Mouse (Mus musculus) midbrain, postnatal 0 days (tissue): ENCODE data around the gene AC131692.1. TPM values are rescaled to one million over a fixed set of nuclear protein-coding genes. Genes with fewer than 3 reads are reported as not detected.

Source experiments
- ATAC-seq: fragments of 200-750 bp; cut with Nextera tagmentation; 2 replicates; pipeline ENCODE4 v1.8.0; 2017; ENCODE audit warnings: moderate number of reproducible peaks, mild to moderate bottlenecking, moderate TSS enrichment, moderate library complexity; ENCODE audit not compliant: low FRiP score
- DNase-seq: peaks from one replicate; pipeline ENCODE4 v3.0.0-alpha.2; 2015; ENCODE audit warnings: low spot score
- H3K27ac ChIP-seq: fragments of 300-500 bp; sonication (generic); 2 replicates; pipeline ENCODE4 v1.5.1; 2014; ENCODE audit warnings: low read depth, mild to moderate bottlenecking, low read length, mixed read lengths
- H3K27me3 ChIP-seq: fragments of 300-500 bp; sonication (generic); 2 replicates; pipeline ENCODE4 v1.6.1; 2014; ENCODE audit warnings: low read length, control low read depth, mixed read lengths; ENCODE audit not compliant: insufficient read depth
- H3K36me3 ChIP-seq: fragments of 300-500 bp; sonication (generic); 2 replicates; pipeline ENCODE4 v1.6.1; 2014; ENCODE audit warnings: low read length, control low read depth, mixed read lengths; ENCODE audit not compliant: insufficient read depth
- H3K4me1 ChIP-seq: fragments of 300-500 bp; sonication (generic); 2 replicates; pipeline ENCODE4 v1.6.1; 2014; ENCODE audit warnings: mild to moderate bottlenecking, control low read depth, antibody characterized with exemption, low read length, mixed read lengths; ENCODE audit not compliant: insufficient read depth
- H3K4me2 ChIP-seq: fragments of 300-500 bp; sonication (generic); 2 replicates; pipeline ENCODE4 v1.6.1; 2014; ENCODE audit warnings: low read depth, mild to moderate bottlenecking, low read length, mixed read lengths; ENCODE audit not compliant: poor library complexity, severe bottlenecking
- H3K4me3 ChIP-seq: fragments of 300-500 bp; sonication (generic); 2 replicates; pipeline ENCODE4 v1.5.1; 2014; ENCODE audit warnings: low read depth, mild to moderate bottlenecking, low read length, moderate library complexity
- H3K9ac ChIP-seq: fragments of 300-500 bp; sonication (generic); replicated peaks from 2 replicates; pipeline ENCODE4 v1.6.1; 2014; ENCODE audit warnings: mild to moderate bottlenecking, low read length, moderate library complexity, mixed read lengths; ENCODE audit not compliant: poor library complexity, severe bottlenecking
- H3K9me3 ChIP-seq: fragments of 300-500 bp; sonication (generic); 2 replicates; pipeline ENCODE4 v1.6.1; 2016; ENCODE audit warnings: low read length, control low read depth
- CTCF ChIP-seq: IDR thresholded peaks from 2 replicates; pipeline ENCODE4 v1.5.1; 2016; ENCODE audit warnings: antibody characterized with exemption, mild to moderate bottlenecking
- WGBS: fragments of 180-500 bp; shearing (Covaris S2); extraction: QIAGEN DNeasy Blood & Tissue Kit; methylation state at CpG from one replicate; pipeline ENCODE4 v1.1.7; 2014; 5-methylcytosine and 5-hydroxymethylcytosine counted together
- polyA plus RNA-seq: library from polyadenylated mRNA; unstranded; fragments of >200 nt; fragmentation: Nextera tagmentation; extraction: Ambion mirVana; gene quantifications from 2 replicates; pipeline ENCODE4 v1.2.1, GENCODE M21; 2015
- total RNA-seq: library from RNA; depleted of rRNA; stranded (reverse); fragments of >200 nt; gene quantifications from 2 replicates; pipeline ENCODE4 v1.2.3, GENCODE M21; 2014

The AC131692.1 gene
- total and polyA plus RNA-seq, 2 experiments from 2014 or later, result not detected

DNA sequence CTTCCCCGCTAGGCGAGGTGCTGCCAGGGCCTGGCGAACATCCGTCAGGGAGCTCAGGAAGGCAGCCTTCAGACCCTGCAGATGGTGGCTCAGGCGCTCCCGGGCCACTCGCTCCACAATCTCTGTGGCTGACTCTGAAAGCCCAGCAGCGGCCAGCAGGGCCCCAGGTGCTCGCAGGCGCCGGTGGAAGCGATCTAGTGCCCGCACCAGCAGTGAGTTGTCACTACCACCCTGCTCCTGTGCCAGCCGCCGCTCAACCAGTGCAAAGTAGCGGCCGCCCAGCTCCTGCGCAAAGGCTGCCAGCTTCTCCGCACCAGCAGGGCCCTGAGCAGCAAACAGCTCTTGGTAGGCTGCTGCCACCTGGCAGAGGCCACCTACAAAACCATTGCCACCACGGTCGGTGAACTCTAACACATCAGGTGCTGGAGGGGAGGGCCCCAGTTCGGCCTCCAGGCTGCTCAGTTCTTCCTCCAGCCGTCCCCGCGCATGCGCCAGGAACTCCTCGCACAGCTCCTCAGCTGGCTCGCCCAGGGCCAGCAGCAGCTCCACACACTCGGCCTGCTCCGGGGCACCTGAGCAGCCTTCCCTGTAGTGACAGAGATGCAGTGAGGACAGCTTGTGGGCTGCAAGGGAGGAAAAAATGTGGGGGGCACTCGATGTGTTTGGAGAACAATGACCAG is 23.5 kb upstream of the AC131692.1 start:
- no peak for TF ChIP-seq CTCF
- no peak overlapping the region for H3K4me3 ChIP-seq

DNA sequence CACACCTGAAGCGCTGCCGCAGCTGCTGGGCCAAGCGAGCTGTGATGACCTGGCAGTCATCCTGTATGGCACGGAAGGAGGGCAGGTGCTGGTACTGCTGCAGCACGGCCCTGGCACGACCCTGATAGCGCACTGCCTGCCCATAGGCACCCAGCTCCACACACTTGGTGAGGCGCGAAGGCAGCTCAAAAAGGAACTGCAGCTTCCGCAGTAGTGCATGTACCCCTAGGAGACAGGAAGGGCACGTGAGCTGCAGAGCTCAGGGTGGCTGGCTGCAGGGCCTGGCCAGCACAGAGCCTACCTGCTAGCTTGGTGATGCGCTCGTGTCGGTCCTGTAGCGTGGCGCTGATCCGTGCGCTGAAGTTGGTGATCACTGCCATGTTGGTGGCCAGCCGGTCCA is 23.0 kb upstream of the AC131692.1 start:
- H3K4me3 ChIP-seq, result no peak overlapping the region
- peaks cover 7% of the 10 kb centered on the region for H3K4me1 ChIP-seq
- H3K4me2 ChIP-seq, result no peak overlapping the region
- 94% methylated on average over 19 of the region's 19 CpGs for WGBS
- no peaks in the 10 kb centered on the region for H3K9me3 ChIP-seq
- DNase-seq (no peak), ATAC-seq (no peak)
- no peak overlapping the region for H3K9ac ChIP-seq
- H3K27ac ChIP-seq, result no peak overlapping the region
- TF ChIP-seq CTCF, result no peak
- peaks cover 32% of the 10 kb centered on the region for H3K36me3 ChIP-seq
- H3K27me3 ChIP-seq, result no peaks in the 10 kb centered on the region

More for the DNA sequence above, 23.5 kb upstream of the AC131692.1 start:
- Histone ChIP-seq H3K9ac (no peak overlapping the region), H3K9me3 (no peaks in the 10 kb centered on the region), H3K27me3 (no peaks in the 10 kb centered on the region), H3K27ac (no peak overlapping the region), H3K36me3 (peaks cover 32% of the 10 kb centered on the region), H3K4me2 (no peak overlapping the region), H3K4me1 (peaks cover 6% of the 10 kb centered on the region)
- ATAC-seq (no peak), DNase-seq (no peak)
- WGBS, result 93% methylated on average over 31 of the region's 31 CpGs

DNA sequence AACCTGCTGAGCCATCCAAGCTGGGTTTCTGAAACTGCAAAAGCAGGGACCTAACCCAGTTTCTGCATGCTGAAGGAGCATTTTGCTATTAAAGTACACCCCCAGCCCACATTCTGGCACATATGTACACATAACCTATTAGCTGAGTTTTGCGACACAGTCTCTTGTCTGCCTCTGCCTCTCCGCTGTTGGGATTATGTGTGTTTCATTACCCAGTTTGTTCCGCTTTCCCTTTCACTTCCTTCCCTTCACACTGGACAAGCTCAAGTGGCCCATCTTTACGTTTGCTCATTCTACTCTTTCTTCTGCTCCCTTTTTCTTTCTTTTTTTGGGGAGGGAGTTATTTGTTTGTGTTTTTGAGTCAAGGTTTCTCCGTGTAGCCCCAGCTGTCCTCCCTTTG is 20.3 kb upstream of the AC131692.1 start:
- Histone ChIP-seq H3K9ac (no peak overlapping the region), H3K9me3 (no peaks in the 10 kb centered on the region), H3K4me3 (no peak overlapping the region), H3K4me1 (peaks cover 7% of the 10 kb centered on the region), H3K36me3 (peaks cover 30% of the 10 kb centered on the region), H3K4me2 (no peak overlapping the region), H3K27me3 (no peaks in the 10 kb centered on the region), H3K27ac (no peak overlapping the region)
- WGBS, result 93% methylated on average over 5 of the region's 5 CpGs
- TF ChIP-seq CTCF, result no peak
- no peak for DNase-seq
- ATAC-seq, result no peak

DNA sequence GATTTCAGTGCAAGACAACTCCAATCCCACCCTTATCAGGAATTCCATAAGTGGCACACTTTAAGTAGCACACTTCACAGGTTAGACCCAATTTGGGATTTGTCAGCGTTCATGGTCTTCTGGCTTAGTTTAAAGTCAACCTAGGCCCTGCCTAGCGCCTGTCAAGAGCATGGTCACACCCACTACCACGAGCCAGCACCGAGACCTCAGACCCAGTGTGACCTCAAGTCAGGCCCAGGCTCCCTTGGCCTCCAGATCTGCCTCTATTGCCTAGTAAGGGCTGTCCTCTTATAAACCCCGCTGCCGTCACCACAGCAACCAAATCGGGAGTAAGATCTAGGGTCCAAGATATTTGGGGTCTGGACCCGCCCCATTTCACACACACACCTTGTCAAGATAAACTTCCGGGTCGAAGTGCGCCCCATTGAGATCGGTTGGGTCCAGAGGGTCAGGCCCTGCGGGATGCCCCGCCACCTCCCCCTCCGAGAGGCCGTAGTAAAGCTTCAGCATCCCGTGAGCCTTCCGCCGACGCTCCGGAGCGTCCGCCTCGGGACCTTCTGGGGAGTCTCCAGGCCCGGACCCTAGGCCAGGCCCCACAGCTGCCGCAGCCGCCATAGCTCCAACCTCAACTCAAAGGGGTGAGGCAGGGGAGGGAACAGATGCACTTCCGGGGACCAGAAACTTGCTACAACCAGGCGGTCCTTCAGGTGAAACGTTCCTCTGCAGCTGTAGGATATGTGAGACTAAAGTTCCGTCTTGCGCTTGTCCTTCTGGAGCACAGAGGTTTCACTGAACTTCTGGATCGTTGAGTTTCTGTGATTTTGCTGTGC is 17.4 kb upstream of the AC131692.1 start, which contains the start of gene Vps51:
TSS of gene Vps51 (minus strand) at position 668 of the 830 bp plus-strand sequence.
- TF ChIP-seq CTCF, result no peak
- H3K36me3 ChIP-seq, result peaks cover 25% of the 10 kb centered on the region
- H3K4me2 ChIP-seq, result peak within 1 kb of the TSS; percentile 89
- H3K27ac ChIP-seq, result peak within 1 kb of the TSS; percentile 84
- H3K4me1 ChIP-seq, result peaks cover 7% of the 10 kb centered on the region
- no peaks in the 10 kb centered on the region for H3K27me3 ChIP-seq
- peak within 1 kb of the TSS; percentile 72 for H3K9ac ChIP-seq
- H3K9me3 ChIP-seq, result no peaks in the 10 kb centered on the region
- peak within 1 kb of the TSS; percentile 64 for H3K4me3 ChIP-seq
- peak; percentile 96 for DNase-seq
- 2% methylated on average over 33 of the region's 33 CpGs for WGBS
- peak; percentile 86 for ATAC-seq

DNA sequence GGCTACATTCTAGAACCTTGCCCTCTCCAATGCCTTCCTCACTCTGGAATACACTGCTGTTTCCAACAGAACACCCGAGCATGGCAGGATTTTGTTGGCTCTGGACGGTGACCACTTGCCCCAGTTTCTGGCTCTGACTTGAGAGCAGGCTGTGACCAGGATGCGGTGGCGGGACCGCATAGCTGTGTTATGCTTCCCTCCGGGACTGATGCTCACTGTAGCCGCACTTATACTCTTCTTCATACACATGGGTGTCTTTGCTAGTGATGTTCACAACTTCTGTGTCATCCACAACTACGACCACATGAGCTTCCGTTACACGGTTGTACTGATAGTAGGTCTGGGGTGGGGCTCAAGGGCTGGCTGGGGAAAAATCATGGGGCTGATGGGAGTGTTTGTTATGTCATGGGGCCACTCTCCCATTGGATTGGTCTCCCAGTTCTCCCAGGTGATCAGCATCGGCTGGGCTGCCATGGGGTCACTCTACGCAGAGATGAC is 14.2 kb upstream of the AC131692.1 start, which contains the start of gene Tmem262:
TSS of gene Tmem262 (plus strand) at position 51 of the 498 bp plus-strand sequence.
- no peak for TF ChIP-seq CTCF
- no peak within 1 kb of the TSS for H3K9ac ChIP-seq
- H3K4me1 ChIP-seq, result peaks cover 13% of the 10 kb centered on the region
- WGBS, result 92% methylated on average over 12 of the region's 12 CpGs
- no peak within 1 kb of the TSS for H3K27ac ChIP-seq
- peaks cover 24% of the 10 kb centered on the region for H3K36me3 ChIP-seq
- H3K4me2 ChIP-seq, result no peak within 1 kb of the TSS
- no peaks in the 10 kb centered on the region for H3K27me3 ChIP-seq
- H3K9me3 ChIP-seq, result no peaks in the 10 kb centered on the region
- DNase-seq (no peak), ATAC-seq (no peak)
- no peak within 1 kb of the TSS for H3K4me3 ChIP-seq
